Mouse (Mus musculus) brown adipose tissue, adult 24 weeks (tissue): ENCODE data around the gene Plekhm2. TPM values are rescaled to one million over a fixed set of nuclear protein-coding genes. Genes with fewer than 3 reads are reported as not detected.

Experiments used
- H3K27ac ChIP-seq: fragments of 200-500 bp; replicated peaks from 2 replicates; pipeline ENCODE4 v1.5.1; 2012; ENCODE audit warnings: low read depth, mild to moderate bottlenecking, low read length
- H3K4me1 ChIP-seq: fragments of 200-500 bp; 2 replicates; pipeline ENCODE4 v1.6.1; 2012; ENCODE audit warnings: low read length, mixed read lengths; ENCODE audit not compliant: control insufficient read depth, insufficient read depth, insufficient read length
- H3K4me3 ChIP-seq: fragments of 200-500 bp; 2 replicates; pipeline ENCODE4 v1.5.1; 2012; ENCODE audit warnings: low read depth, mild to moderate bottlenecking, low read length, moderate library complexity; ENCODE audit not compliant: insufficient read depth
- polyA plus RNA-seq: library from polyadenylated mRNA; stranded (reverse); fragments of >200 nt; gene quantifications from 2 replicates; pipeline ENCODE4 v1.2.4, GENCODE M21; 2012; ENCODE audit not compliant: missing spikeins, insufficient read depth, insufficient read length

The Plekhm2 gene
- polyA plus RNA-seq, 1 experiment: 12.9 TPM

DNA sequence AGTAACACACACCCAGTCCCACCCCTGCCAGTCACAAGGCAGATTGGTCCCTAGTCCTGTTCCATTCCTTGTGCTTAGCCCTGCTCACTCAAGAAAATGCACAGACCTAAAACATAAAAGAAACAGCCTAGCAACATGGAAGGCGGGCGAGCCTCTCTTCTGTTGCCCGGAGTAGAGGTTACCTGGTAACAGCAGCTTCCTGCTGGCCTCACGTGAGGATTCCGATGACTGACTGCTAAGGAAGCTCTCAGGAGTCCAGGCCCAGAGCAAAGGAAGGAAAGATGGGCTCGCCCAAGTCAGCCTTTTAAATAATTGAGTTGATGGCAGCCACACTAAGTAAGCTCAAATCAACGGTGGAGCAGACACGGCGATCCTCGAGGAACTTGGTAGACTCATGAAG lies 12.8 kb downstream of the Plekhm2 start:
- Histone ChIP-seq H3K4me1 (peaks cover 7% of the 10 kb centered on the region), H3K27ac (no peak overlapping the region; the same call in 1 of the 2 replicates), H3K4me3 (no peak overlapping the region)

DNA sequence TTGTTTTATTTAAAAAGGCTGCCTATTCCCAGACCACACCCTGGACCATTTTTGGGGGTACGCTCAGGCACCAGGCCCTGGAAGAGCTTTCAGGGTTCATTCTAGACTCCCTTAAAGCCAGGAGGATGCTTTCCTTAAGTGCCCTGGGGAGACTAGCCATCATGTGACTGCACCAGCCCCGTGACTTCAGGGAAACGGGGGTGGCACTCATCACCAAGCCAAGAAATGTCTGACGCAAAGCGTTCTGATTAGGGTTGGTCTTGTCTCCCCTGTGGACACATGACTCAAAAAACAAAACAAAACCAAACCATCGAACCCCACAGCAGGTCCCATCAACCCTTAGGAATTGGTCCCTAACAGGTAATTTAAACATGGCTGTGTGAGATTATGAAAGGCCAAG lies 13.4 kb downstream of the Plekhm2 start:
- H3K27ac ChIP-seq: no peak overlapping the region
- no peak overlapping the region for H3K4me3 ChIP-seq
- peaks cover 7% of the 10 kb centered on the region for H3K4me1 ChIP-seq

DNA sequence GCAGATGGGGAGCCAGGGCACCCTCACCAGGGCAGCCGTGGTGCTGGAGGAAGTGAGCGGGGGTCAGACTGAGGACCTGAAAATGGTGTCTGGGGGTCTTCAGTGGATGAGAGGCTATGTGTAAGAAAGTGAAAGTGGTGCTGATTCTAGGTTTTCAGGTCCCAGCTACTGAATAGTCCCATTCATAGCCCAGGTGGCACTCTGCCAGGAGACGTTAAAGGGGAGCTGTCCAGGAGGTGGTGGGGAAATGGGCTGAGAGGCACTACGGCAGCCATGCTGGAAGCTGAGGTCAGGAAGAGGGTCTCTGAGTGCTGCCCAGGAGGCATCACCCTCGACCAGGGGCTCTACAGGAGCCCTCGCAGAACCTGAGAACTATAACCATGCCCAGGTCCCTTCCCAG lies 15.5 kb downstream of the Plekhm2 start:
- no peak overlapping the region for H3K27ac ChIP-seq
- peaks cover 7% of the 10 kb centered on the region for H3K4me1 ChIP-seq

DNA sequence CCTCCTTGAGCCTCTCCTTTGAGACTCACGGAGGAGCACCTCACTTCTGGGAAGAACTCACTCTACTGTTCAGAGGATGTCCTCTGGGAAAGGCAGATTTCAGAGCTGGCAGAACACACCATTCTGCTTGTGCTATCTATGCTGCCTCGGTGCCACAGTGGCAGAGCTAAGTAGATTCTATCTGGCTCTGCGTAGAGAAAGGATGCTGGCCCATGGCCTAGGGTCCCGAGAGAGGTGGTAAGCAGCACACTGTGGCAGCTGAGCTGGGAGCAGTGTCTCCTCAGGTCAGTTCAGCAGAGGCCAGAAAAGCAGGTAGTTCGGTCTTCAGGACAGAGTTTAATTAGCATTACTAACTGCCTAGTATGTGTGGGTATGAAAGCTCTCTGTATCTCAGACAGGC lies 16.4 kb downstream of the Plekhm2 start:
- H3K4me3 ChIP-seq: no peak overlapping the region
- peaks cover 15% of the 10 kb centered on the region for H3K4me1 ChIP-seq

More for the DNA sequence above, 15.5 kb downstream of the Plekhm2 start:
- H3K4me3 ChIP-seq: no peak overlapping the region

DNA sequence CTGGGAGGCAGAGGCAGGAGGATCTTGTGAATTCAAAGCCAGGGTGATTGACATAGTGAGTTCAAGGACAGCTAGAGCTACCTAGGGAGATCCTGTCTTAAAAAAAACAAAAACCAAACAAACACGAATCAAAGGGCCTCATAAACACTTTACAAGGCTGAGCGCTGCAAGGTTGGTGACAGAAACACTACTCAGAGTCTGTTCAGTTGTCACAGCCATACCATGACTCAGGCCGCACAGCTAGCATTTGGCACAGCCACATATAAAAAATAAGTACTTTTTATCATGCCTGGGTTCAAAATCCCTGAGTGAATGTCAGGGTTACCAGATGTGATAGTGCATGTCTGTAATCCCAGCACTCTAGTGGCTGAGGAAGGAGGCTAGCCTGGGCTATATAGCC lies 17.5 kb downstream of the Plekhm2 start:
- no peak overlapping the region for H3K4me3 ChIP-seq
- no peak overlapping the region for H3K27ac ChIP-seq

More for the DNA sequence above, 16.4 kb downstream of the Plekhm2 start:
- H3K27ac ChIP-seq: no peak overlapping the region

DNA sequence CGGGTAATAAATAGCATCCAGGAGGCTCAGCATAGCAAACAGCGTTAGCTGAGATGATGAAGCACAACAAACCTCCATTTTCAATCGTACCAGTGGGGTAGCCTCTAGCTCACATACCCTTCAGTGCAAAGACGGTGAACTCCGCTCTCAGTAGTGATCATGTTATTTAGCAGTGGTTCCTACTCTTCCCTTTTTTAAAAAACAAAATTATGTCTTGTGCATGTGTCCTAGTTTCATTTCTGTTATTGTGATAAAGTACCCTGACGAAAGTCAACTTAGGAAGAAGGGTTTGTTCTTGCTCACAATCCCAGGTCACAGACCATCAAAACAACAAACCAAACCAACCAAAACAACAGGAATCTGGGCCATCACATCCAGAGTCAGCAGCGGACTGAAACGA lies 18.7 kb downstream of the Plekhm2 start:
- Histone ChIP-seq H3K27ac (peak overlapping the region; percentile 56), H3K4me3 (no peak overlapping the region), H3K4me1 (peaks cover 15% of the 10 kb centered on the region)

More for the DNA sequence above, 17.5 kb downstream of the Plekhm2 start:
- peaks cover 12% of the 10 kb centered on the region for H3K4me1 ChIP-seq

DNA sequence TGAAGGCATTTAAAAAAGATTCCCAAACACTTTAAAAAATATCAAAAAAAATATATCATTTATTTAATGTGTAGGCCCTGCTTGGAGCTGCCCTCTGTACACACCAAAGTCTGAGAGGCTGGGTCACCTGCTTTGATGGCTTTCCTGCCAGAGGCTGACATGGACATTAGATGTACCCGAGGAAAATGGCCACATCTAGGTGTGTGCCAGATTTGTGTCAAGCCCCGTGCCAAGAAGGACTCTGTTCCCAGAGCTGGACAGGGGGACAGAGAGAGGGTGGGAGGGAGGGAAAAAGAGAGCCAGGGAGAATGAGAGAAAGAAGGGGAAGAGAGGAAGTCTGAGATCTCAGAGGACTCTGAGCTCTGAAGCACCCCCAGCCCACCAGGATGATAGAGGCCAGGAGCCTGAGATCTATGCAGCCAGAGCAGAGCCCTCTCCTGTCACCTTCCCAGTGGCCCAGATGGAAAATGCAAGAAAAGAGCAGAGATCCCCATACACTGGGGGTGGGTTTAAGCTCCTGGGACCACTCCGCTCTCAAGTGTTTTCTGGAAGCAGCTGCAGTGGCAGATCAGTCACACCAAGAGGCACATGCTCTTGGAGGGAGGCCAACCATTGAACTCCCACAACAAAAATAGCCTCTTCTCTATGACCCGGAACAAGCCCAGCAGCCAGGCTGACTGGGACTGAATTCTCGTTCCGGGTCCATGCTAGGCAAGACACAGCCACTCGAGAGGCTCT lies 21.4 kb downstream of the Plekhm2 start:
- Histone ChIP-seq H3K27ac (peak overlapping the region; percentile 72), H3K4me3 (no peak overlapping the region), H3K4me1 (peaks cover 12% of the 10 kb centered on the region)

DNA sequence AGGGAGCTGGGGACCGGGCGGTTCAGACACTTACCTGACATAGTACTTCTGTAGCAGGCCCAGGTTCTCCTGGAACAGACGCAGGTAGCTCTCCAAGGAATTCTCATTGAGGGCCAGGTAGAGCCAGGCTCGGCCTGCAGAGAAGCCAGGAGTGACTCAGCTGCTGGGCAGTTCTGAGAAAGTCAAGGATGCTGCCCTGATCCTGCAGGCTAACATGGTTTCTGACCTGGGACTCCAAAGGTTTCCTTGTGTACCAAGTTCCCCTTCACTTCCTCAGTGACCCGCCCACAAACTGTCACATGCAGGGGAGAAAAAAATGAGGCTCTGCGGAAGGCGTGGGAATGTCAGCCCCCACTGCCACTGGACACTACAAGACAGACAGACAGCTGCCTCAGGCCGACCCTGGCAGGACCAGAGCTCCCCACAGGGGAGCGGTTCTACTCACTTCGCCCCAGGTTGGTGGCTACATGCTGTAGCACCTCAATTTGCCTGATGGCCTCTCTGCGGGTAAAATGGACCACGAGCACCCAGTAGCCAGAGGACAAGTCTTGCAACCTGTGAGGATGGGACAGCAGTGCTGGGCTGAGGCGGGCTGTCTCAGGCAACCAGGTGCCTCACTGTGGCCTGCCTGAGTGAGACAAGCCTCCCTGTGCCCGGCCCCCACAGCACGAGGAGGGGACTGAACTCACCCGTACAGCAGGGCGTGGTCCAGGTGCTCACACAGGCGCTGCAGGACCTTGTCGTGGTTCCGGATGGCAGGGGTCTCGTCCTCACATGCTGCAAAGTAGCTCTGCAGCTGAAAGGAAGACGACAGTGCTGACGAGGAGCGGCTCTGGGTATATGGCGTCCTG lies 22.5 kb downstream of the Plekhm2 start:
- peaks cover 12% of the 10 kb centered on the region for H3K4me1 ChIP-seq
- H3K27ac ChIP-seq: peak overlapping the region; percentile 29; the same call in 1 of the 2 replicates
- no peak overlapping the region for H3K4me3 ChIP-seq

DNA sequence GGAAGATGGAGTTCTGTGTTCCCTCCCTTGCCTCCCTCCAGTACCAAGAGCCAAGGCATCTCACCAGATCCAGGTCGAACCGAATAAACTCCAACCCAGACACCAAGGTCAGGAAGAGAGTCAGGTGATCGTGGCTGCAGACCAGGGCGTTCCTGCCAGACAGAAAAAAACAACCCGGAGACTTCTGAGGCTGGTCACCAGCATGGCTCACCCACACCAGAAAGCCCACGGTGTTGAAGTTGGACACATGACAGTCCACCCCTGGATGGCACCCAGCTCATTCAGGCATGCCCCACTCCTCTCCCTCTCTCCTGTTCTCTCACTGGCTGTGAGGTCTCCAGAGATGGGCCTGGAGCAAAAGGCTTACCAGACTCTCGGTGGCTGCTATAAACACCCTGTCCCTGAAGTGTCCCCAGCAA lies 23.3 kb downstream of the Plekhm2 start:
- H3K4me3 ChIP-seq: no peak overlapping the region
- peaks cover 12% of the 10 kb centered on the region for H3K4me1 ChIP-seq
- peak overlapping the region; percentile 29 for H3K27ac ChIP-seq

DNA sequence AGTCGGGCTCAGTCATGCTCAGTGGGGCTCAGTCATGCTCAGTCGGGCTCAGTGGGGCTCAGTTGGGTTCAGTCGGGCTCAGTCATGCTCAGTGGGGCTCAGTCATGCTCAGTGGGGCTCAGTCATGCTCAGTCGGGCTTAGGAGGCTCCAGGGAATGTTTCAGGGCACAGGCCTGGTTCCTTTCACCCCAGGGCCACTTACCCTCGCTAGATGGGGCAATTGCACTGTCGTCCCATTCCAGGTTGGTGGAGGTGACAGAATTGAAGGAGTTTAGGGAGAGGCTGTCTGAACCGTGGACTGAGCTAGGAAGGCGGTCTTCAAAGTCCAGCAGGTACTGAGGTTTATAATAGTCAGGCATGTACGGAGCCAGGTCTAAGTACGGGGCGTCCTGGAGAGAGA lies 25.2 kb downstream of the Plekhm2 start:
- Histone ChIP-seq H3K4me3 (no peak overlapping the region), H3K27ac (no peak overlapping the region), H3K4me1 (peaks cover 12% of the 10 kb centered on the region)

DNA sequence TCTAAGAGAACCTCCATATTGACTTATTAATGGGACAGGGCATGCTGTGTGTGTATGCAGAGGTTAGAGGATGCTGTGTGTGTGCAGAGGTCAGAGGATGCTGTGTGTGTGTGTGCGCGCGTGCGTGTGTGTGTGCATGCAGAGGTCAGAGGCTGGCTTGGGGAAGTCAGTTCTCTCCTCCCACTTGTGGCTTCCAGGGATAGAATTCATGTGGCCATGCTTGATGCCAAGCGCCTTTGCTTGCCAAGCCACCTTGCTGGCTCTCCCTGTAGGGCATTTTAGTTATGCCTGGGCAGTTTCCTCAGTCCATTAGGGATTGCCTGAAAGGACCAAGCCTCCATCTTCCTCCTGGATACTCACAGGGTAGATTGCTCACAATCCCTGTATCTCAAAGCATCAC lies 28.0 kb downstream of the Plekhm2 start:
- Histone ChIP-seq H3K27ac (no peak overlapping the region), H3K4me1 (peaks cover 3% of the 10 kb centered on the region; the same call in 1 of the 2 replicates)

DNA sequence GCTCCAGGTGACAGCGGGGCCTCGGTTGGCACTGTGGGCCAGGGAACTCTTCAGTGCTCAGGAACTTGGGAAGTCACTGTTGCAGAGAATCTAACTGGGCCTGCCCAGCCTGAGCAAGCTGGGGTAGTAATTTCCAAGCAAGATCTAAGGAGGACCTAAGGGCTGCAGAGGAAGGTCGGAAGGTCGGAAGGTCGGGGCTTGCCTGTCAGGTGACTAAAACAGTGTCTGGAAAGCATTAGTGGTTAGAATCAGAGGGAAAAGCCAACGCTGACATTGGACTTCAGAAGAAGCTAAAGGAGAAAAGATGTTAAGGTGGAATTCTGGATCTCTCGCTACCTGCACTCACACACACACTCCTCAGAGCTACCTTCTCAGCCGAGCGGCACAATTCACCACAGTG lies 28.7 kb downstream of the Plekhm2 start:
- no peak overlapping the region for H3K4me3 ChIP-seq
- no peak overlapping the region for H3K27ac ChIP-seq
- no peaks in the 10 kb centered on the region for H3K4me1 ChIP-seq

More for the DNA sequence above, 28.0 kb downstream of the Plekhm2 start:
- H3K4me3 ChIP-seq: no peak overlapping the region

DNA sequence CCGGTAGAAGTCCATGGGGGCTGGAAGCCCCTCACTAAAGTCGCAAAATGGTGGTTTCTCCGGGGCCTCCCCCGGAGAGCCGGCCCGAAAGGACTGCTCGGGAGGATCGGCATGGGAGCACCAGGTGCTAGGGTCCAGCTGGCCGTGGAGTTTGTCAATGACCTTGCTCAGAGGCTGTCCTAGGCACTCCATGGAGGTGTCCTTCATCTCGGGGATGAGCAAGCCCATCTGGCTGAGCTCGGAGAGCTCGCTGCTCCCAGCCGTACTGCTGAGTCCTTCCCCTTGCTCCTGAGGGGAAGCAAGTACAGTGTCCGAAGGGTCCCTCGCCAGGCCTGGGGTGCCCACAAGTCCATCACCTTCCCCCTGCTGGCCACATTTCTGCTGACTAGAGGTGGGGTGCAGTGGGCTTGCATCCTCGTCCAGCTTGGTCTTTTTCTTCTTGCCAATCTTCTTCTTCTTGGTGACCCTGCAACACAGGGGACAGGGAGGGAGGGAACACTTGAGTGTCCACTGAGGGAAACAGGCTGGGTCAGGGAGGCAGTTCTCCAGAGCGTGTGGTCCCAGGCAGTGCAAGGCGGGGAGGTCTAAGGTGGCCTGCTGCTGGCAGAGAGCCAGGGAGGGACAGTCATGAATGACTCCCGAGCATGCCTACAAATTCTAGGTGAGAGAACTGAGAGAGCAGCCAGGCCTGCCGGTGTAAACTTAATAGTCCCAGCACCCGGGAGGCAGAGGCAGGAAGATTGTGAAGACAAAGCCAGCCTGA lies 32.4 kb downstream of the Plekhm2 start:
- no peak overlapping the region for H3K4me3 ChIP-seq
- H3K4me1 ChIP-seq: no peaks in the 10 kb centered on the region
- H3K27ac ChIP-seq: no peak overlapping the region

DNA sequence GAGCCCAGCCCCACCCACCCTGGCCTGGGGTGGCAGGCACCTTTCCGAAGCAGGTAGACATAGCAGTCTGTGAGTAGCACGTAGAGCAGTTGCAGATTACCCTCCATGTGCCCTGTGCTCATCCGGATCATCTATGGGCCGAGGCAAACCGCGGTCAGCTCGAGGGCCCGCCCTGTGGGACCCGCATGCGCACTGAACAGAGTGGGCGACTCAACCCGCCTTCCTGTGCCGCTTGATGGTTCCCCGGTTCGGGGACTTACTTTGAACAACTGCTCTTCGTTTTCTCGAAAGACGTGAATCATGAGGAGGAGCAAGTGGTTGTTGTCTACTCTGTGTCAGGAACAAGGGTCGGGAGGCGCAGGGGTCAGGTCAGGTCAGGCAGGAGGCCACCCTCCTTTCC lies 33.4 kb downstream of the Plekhm2 start:
- no peak overlapping the region for H3K4me3 ChIP-seq
- no peak overlapping the region for H3K27ac ChIP-seq
- no peaks in the 10 kb centered on the region for H3K4me1 ChIP-seq

DNA sequence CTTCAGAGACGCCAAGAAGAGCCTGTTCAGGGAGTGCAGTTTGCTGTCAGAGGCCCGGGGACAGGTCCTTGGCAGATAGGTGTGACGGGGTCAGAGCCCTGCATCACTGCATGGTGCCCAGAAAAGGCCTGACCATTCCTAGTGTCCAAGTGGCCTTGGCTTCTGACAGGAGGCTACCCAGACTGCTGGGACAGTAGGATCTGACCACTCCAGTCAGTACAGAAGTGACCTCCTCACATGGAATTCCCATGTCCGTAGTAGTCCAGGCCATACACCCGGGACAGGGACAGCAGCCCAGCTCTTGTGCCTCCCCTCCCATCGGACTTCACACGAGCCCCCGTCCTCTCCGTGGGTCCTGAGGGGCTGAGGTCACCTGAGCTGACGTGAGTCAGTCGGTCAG lies 34.7 kb downstream of the Plekhm2 start:
- Histone ChIP-seq H3K27ac (no peak overlapping the region), H3K4me3 (no peak overlapping the region), H3K4me1 (no peaks in the 10 kb centered on the region)
